Mouse (Mus musculus) limb, embryonic 15.5 days (tissue): ENCODE data around the gene Rbm43. TPM values are rescaled to one million over a fixed set of nuclear protein-coding genes. Genes with fewer than 3 reads are reported as not detected.
"Not testable (repeated sequence)": the region's sequence is repeated elsewhere in the genome, so short reads cannot be mapped to it uniquely, and the experiment has no call there.

Source experiments
- ATAC-seq: fragments of 200-750 bp; cut with Nextera tagmentation; 2 replicates; pipeline ENCODE4 v1.8.0; 2017; ENCODE audit warnings: low read depth, moderate TSS enrichment; ENCODE audit not compliant: insufficient number of reproducible peaks, low FRiP score, low TSS enrichment
- H3K27ac ChIP-seq: fragments of 300-500 bp; sonication (generic); 2 replicates; pipeline ENCODE4 v1.5.1; 2015; ENCODE audit warnings: moderate library complexity, mild to moderate bottlenecking, inconsistent platforms
- H3K27me3 ChIP-seq: fragments of 300-500 bp; sonication (generic); 2 replicates; pipeline ENCODE4 v1.6.1; 2015; ENCODE audit warnings: inconsistent platforms
- H3K36me3 ChIP-seq: fragments of 300-500 bp; sonication (generic); 2 replicates; pipeline ENCODE4 v1.6.1; 2015; ENCODE audit warnings: inconsistent platforms
- H3K4me1 ChIP-seq: fragments of 300-500 bp; sonication (generic); 2 replicates; pipeline ENCODE4 v1.6.1; 2015; ENCODE audit warnings: inconsistent platforms
- H3K4me2 ChIP-seq: fragments of 300-500 bp; sonication (generic); 2 replicates; pipeline ENCODE4 v1.6.1; 2015; ENCODE audit warnings: mild to moderate bottlenecking, inconsistent platforms
- H3K4me3 ChIP-seq: fragments of 300-500 bp; sonication (generic); 2 replicates; pipeline ENCODE4 v1.5.1; 2015; ENCODE audit warnings: mild to moderate bottlenecking, inconsistent platforms
- H3K9ac ChIP-seq: fragments of 300-500 bp; sonication (generic); 2 replicates; pipeline ENCODE4 v1.6.1; 2015; ENCODE audit warnings: inconsistent platforms
- H3K9me3 ChIP-seq: fragments of 300-500 bp; sonication (generic); 2 replicates; pipeline ENCODE4 v1.6.1; 2016; ENCODE audit warnings: inconsistent platforms
- WGBS: fragments of 180-500 bp; shearing (Covaris S2); methylation state at CpG from one replicate; pipeline ENCODE4 v1.1.7; 2015; 5-methylcytosine and 5-hydroxymethylcytosine counted together
- polyA plus RNA-seq: library from polyadenylated mRNA; unstranded; fragments of >200 nt; fragmentation: Nextera tagmentation; extraction: Ambion mirVana; gene quantifications from 2 replicates; pipeline ENCODE4 v1.2.1, GENCODE M21; 2015

Rbm43 gene
- polyA plus RNA-seq, 1 experiment from 2014 or later, result 17.6 TPM

GRCm38 (mm10) chr2:51907538-51908110 lies 27.3 kb downstream of the Rbm43 start:
- ATAC-seq, result no peak
- no peak overlapping the region for H3K27ac ChIP-seq
- H3K9ac ChIP-seq, result no peak overlapping the region
- 51% methylated on average over 4 of the region's 4 CpGs for WGBS
- no peaks in the 10 kb centered on the region for H3K27me3 ChIP-seq
- H3K9me3 ChIP-seq, result no peaks in the 10 kb centered on the region
- no peak overlapping the region for H3K4me2 ChIP-seq
- H3K36me3 ChIP-seq, result no peaks in the 10 kb centered on the region
- no peak overlapping the region for H3K4me3 ChIP-seq
- H3K4me1 ChIP-seq, result peaks cover 10% of the 10 kb centered on the region

- no peaks in the 10 kb centered on the region for H3K36me3 ChIP-seq
- H3K27ac ChIP-seq, result no peak overlapping the region
- WGBS, result 51% methylated on average over 8 of the region's 8 CpGs
These were observed 29.3 kb downstream of the Rbm43 start for GRCm38 (mm10) chr2:51905637-51906036.

GRCm38 (mm10) chr2:51892411-51892901 lies 42.5 kb downstream of the Rbm43 start:
- Histone ChIP-seq H3K36me3 (no peaks in the 10 kb centered on the region), H3K9me3 (no peaks in the 10 kb centered on the region), H3K27me3 (no peaks in the 10 kb centered on the region), H3K4me1 (no peaks in the 10 kb centered on the region), H3K9ac (no peak overlapping the region), H3K4me2 (no peak overlapping the region), H3K27ac (no peak overlapping the region), H3K4me3 (no peak overlapping the region)
- no peak for ATAC-seq
- 67% methylated on average over 12 of the region's 12 CpGs for WGBS

More at GRCm38 (mm10) chr2:51905637-51906036, 29.3 kb downstream of the Rbm43 start:
- no peaks in the 10 kb centered on the region for H3K9me3 ChIP-seq
- ATAC-seq, result no peak
- no peak overlapping the region for H3K4me2 ChIP-seq
- H3K9ac ChIP-seq, result no peak overlapping the region
- no peaks in the 10 kb centered on the region for H3K27me3 ChIP-seq
- 0 out of 2 replicates have a peak, but pooled peaks cover 6% of the 10 kb centered on the region for H3K4me1 ChIP-seq
- no peak overlapping the region for H3K4me3 ChIP-seq

- H3K9ac ChIP-seq, result no peak overlapping the region
- no peak overlapping the region for H3K27ac ChIP-seq
- no peak overlapping the region for H3K4me2 ChIP-seq
- no peaks in the 10 kb centered on the region for H3K36me3 ChIP-seq
- no peaks in the 10 kb centered on the region for H3K27me3 ChIP-seq
- no peaks in the 10 kb centered on the region for H3K4me1 ChIP-seq
- no peaks in the 10 kb centered on the region for H3K9me3 ChIP-seq
- ATAC-seq, result no peak
- WGBS, result 74% methylated on average over 4 of the region's 4 CpGs
- no peak overlapping the region for H3K4me3 ChIP-seq
These were observed 44.0 kb downstream of the Rbm43 start for GRCm38 (mm10) chr2:51890961-51891360.

- over 99% methylated on average over 21 of the region's 26 CpGs for WGBS
- not testable (repeated sequence) for ATAC-seq
These were observed 44.8 kb downstream of the Rbm43 start for GRCm38 (mm10) chr2:51890139-51890538.

GRCm38 (mm10) chr2:51880143-51880542 lies 54.8 kb downstream of the Rbm43 start:
- Histone ChIP-seq H3K27me3 (no peaks in the 10 kb centered on the region), H3K27ac (no peak overlapping the region), H3K36me3 (no peaks in the 10 kb centered on the region), H3K4me2 (no peak overlapping the region), H3K9ac (no peak overlapping the region), H3K4me1 (no peaks in the 10 kb centered on the region), H3K9me3 (no peaks in the 10 kb centered on the region), H3K4me3 (no peak overlapping the region)
- no peak for ATAC-seq
- 81% methylated on average over 1 of the region's 1 CpGs for WGBS

More at GRCm38 (mm10) chr2:51890139-51890538, 44.8 kb downstream of the Rbm43 start:
- not testable (repeated sequence) for H3K4me1 ChIP-seq, H3K27me3 ChIP-seq, H3K4me2 ChIP-seq, H3K9me3 ChIP-seq, H3K27ac ChIP-seq, H3K9ac ChIP-seq, H3K4me3 ChIP-seq, H3K36me3 ChIP-seq

Other genes with a start within 250 kb of the Rbm43 start
- 12.1 and 13.8 TPM in 2 replicates for gene Nmi, start 38.3 kb upstream of the Rbm43 start, polyA plus RNA-seq
- 46.7 and 52.5 TPM in 2 replicates for gene Tnfaip6, start 102.8 kb upstream of the Rbm43 start, polyA plus RNA-seq
- gene Rif1, start 137.7 kb upstream of the Rbm43 start, polyA plus RNA-seq, result 21.8 and 29.9 TPM in 2 replicates